8 mouse cellular contexts compared by ENCODE assay signal in genomic region chr4:46991959-46992316, GRCm38 (mm10). TPM values are rescaled to one million over a fixed set of nuclear protein-coding genes. Genes with fewer than 3 reads are reported as not detected.
DNase-seq lines count a peak whose midpoint lies in the region; ATAC-seq and TF ChIP-seq lines count a peak whose summit lies in the region.

No protein-coding gene starts in this region.

- H3K4me3 ChIP-seq in neural tube, embryonic 11.5 days (ENCODE audit: low read depth, low read length), result peak overlapping the region; percentile 55
- H3K4me3 ChIP-seq in limb, embryonic 14.5 days (replicated peaks; ENCODE audit: low read length), result peak overlapping the region; percentile 49
- H3K4me3 ChIP-seq in stomach, embryonic 16.5 days (replicated peaks; ENCODE audit: low read length), result peak overlapping the region; percentile 48

- DNase-seq in adrenal gland, adult 2 months, result peak; percentile 5
- DNase-seq in adrenal gland, postnatal 4 days (ENCODE audit: low spot score in 2 of 2), result no peak
- DNase-seq in neural tube, embryonic 11.5 days (ENCODE audit: low spot score), result no peak
- no peak for DNase-seq in neural tube, embryonic 10.5 days (ENCODE audit: extremely low spot score, low spot score)
- DNase-seq in limb, embryonic 14.5 days (ENCODE audit: low spot score), result no peak
- no peak for DNase-seq in left cerebral cortex, postnatal 25 days (ENCODE audit: low spot score in 2 of 2)
- DNase-seq in left cerebral cortex, postnatal 10 days (ENCODE audit: extremely low spot score in 1 of 2, low spot score in 2 of 2), result no peak

- no peaks in the 10 kb centered on the region for H3K9me3 ChIP-seq in neural tube, embryonic 11.5 days (ENCODE audit: control insufficient read depth, low read length)
- H3K9me3 ChIP-seq in limb, embryonic 14.5 days (ENCODE audit: control insufficient read depth, low read length), result no peaks in the 10 kb centered on the region
- H3K9me3 ChIP-seq in stomach, embryonic 16.5 days (replicated peaks; ENCODE audit: control insufficient read depth, low read length), result no peaks in the 10 kb centered on the region

- 0 out of 2 replicates have a peak, but pooled peaks have one; percentile 18 for ATAC-seq in neural tube, embryonic 11.5 days (ENCODE audit: insufficient read depth, low FRiP score, low TSS enrichment)
- no peak for ATAC-seq in limb, embryonic 14.5 days (ENCODE audit: low FRiP score, low read depth)
- ATAC-seq in stomach, embryonic 16.5 days (ENCODE audit: insufficient read depth, low FRiP score), result no peak

- WGBS in neural tube, embryonic 11.5 days, result 1% methylated on average over 21 of the region's 31 CpGs
- 1% methylated on average over 29 of the region's 31 CpGs for WGBS in limb, embryonic 14.5 days
- 1% methylated on average over 31 of the region's 31 CpGs for WGBS in stomach, embryonic 16.5 days

- peak overlapping the region; percentile 56 for H3K9ac ChIP-seq in neural tube, embryonic 11.5 days (ENCODE audit: low read length)
- 0 out of 2 replicates have a peak overlapping the region, but pooled peaks have one; percentile 7 for H3K9ac ChIP-seq in limb, embryonic 14.5 days (ENCODE audit: low read depth, low read length, severe bottlenecking)
- H3K9ac ChIP-seq in stomach, embryonic 16.5 days (ENCODE audit: low read length), result no peak overlapping the region

- peaks cover 44% of the 10 kb centered on the region for H3K27me3 ChIP-seq in neural tube, embryonic 11.5 days (ENCODE audit: control insufficient read depth, insufficient read depth, low read length)
- peaks cover 60% of the 10 kb centered on the region for H3K27me3 ChIP-seq in limb, embryonic 14.5 days (ENCODE audit: control insufficient read depth, insufficient read depth, low read length)
- peaks cover 59% of the 10 kb centered on the region for H3K27me3 ChIP-seq in stomach, embryonic 16.5 days (ENCODE audit: control insufficient read depth, insufficient read depth, low read length)

- intact Hi-C loops in left cerebral cortex, postnatal 25 days (cut with DNase I), result no loop called here
- intact Hi-C loops in left cerebral cortex, postnatal 10 days (cut with DNase I), result no loop called here

- no peaks in the 10 kb centered on the region for H3K36me3 ChIP-seq in neural tube, embryonic 11.5 days (ENCODE audit: control insufficient read depth, insufficient read depth, low read length)
- no peaks in the 10 kb centered on the region for H3K36me3 ChIP-seq in limb, embryonic 14.5 days (ENCODE audit: control insufficient read depth, insufficient read depth, low read length)
- no peaks in the 10 kb centered on the region for H3K36me3 ChIP-seq in stomach, embryonic 16.5 days (ENCODE audit: control insufficient read depth, insufficient read depth, low read length)

- H3K4me2 ChIP-seq in neural tube, embryonic 11.5 days (ENCODE audit: low read depth), result peak overlapping the region; percentile 91
- H3K4me2 ChIP-seq in limb, embryonic 14.5 days (replicated peaks; ENCODE audit: low read depth, low read length, severe bottlenecking), result peak overlapping the region; percentile 92
- peak overlapping the region; percentile 79 for H3K4me2 ChIP-seq in stomach, embryonic 16.5 days (ENCODE audit: low read depth, low read length)

- no peak overlapping the region for H3K27ac ChIP-seq in neural tube, embryonic 11.5 days (ENCODE audit: low read depth, low read length)
- no peak overlapping the region for H3K27ac ChIP-seq in limb, embryonic 14.5 days (replicated peaks; ENCODE audit: low read depth, low read length)
- no peak overlapping the region for H3K27ac ChIP-seq in stomach, embryonic 16.5 days (ENCODE audit: low read length)

- TF ChIP-seq POLR2A in limb, embryonic 14.5 days (IDR thresholded peaks at IDR 0.05; ENCODE audit: borderline replicate concordance, extremely low read depth, insufficient read depth, insufficient read length), result no peak

- peaks cover 10% of the 10 kb centered on the region for H3K4me1 ChIP-seq in neural tube, embryonic 11.5 days (ENCODE audit: control insufficient read depth, insufficient read depth, low read length)
- no peaks in the 10 kb centered on the region for H3K4me1 ChIP-seq in limb, embryonic 14.5 days (ENCODE audit: control insufficient read depth, insufficient read depth, low read length)
- peaks cover 4% of the 10 kb centered on the region for H3K4me1 ChIP-seq in stomach, embryonic 16.5 days (ENCODE audit: control insufficient read depth, insufficient read depth, low read length)

RNA-seq across cellular contexts. Expression of gene Gabbr2, which starts 0.3 kb away (rescaled TPM):
- under 1 TPM; 0.17 to 0.24 TPM for total RNA-seq in adrenal gland, adult 2 months (2021)
- 0.07 and 0.22 TPM in 2 replicates for polyA plus RNA-seq in adrenal gland, adult 2 months (2012; rRNA removed)
- 1 to 10 TPM; 1.2 to 1.6 TPM for total RNA-seq in adrenal gland, postnatal 4 days (2021)
- 0.70 and 0.78 TPM in 2 replicates for polyA plus RNA-seq in neural tube, embryonic 11.5 days (2014; fragmentation: Nextera tagmentation; extraction: Ambion mirVana)
- 0.09 and 0.30 TPM in 2 replicates for polyA plus RNA-seq in limb, embryonic 14.5 days (2012; rRNA removed)
- polyA plus RNA-seq in limb, embryonic 14.5 days (2014; fragmentation: Nextera tagmentation; extraction: Ambion mirVana), result 0.07 and 0.15 TPM in 2 replicates
- 0.10 and 0.14 TPM in 2 replicates for polyA plus RNA-seq in stomach, embryonic 16.5 days (2015; fragmentation: Nextera tagmentation; extraction: Ambion mirVana)
- total RNA-seq in left cerebral cortex, postnatal 25 days (2021), result 100 to 1,000 TPM; 270 to 276 TPM
- 100 to 1,000 TPM; 242 to 264 TPM for total RNA-seq in left cerebral cortex, postnatal 10 days (2021)

Comparison
In these comparisons a context has a peak if more than half of its experiments do, and no peak if none do; other contexts are left out.
1. RNA of gene Gabbr2, which starts 0.3 kb away (total RNA-seq): 270 to 276 TPM in left cerebral cortex, postnatal 25 days and 242 to 264 TPM in left cerebral cortex, postnatal 10 days; 1.2 to 1.6 TPM in adrenal gland, postnatal 4 days and 0.17 to 0.24 TPM in adrenal gland, adult 2 months; every median in the first group is over 10 times any median in the second.
2. Peak in every context shown above with its lines, with median percentiles within 50 percentile points of each other: H3K4me2 ChIP-seq and H3K4me3 ChIP-seq.